Mouse (Mus musculus) v-Abl transformed pro-B cells (cell line): ENCODE data around the gene Iqgap2.

Experiments
- in situ Hi-C, 2 experiments: fragments of 400-800 bp; cut with MboI; formaldehyde crosslinking; loops; one replicate each; pipeline ENCODE4 v1.15.1; 2025; ENCODE audit not compliant: unreplicated experiment in 2 of 2

Iqgap2 gene

DNA sequence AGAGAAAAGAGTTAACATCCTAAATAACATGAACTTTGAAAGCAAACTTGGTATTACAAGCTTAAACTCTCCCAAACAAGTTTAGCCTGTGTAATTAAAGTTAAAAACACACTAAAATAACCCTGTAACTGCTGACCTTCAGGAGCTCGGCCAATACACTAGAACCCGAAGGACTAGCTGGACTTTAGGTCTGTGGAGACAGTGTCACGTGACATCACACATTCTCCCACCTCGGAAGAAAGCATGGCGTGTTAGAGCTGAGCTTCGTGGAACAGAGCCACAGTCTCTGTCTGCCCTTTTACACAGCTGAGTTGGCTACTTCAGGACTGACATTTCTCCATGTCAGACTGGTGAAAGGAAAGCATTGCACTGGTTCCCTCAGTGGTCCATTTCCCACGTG is 4.3 kb downstream of the Iqgap2 start:
- in situ Hi-C loops = no loop called here

DNA sequence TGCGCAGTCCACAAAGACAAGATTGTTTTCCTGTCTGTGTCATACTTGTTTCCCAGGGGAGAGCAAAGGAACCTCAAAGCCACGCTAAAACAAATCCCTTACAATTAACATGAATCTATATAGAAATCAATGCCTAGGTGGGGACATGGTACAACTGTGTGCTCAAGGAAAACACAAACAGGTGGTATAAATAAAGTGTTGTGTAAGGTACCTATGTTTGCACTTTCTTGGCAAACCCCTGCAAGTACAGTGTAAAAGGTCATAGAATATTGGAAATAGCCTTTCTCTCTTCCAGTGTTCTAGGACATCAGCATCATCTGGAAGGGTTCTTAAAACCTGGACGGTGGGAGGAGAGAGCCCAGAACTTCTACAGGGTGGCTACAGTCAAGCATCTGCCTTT is 7.3 kb downstream of the Iqgap2 start:
- in situ Hi-C loops = no loop called here

DNA sequence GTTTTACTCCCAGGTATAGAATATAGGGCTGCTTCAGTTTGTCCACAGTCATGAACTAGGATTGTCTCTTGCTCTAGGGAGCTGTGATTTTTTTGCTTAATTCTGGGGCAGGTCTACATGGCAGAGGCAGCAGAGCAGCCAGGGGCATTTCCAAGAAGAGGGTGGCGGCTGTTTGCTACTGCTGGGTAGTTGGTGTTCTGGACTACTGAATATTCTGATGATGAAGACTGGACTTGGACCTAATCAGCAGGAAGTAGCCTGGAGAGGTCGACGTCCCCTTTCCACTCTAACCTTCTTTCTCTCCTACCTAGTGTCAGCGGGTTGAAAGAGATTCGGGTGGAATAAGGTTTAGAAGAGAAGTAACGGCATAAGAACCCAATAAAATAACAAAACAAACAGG is 9.7 kb downstream of the Iqgap2 start:
- in situ Hi-C loops = no loop called here

DNA sequence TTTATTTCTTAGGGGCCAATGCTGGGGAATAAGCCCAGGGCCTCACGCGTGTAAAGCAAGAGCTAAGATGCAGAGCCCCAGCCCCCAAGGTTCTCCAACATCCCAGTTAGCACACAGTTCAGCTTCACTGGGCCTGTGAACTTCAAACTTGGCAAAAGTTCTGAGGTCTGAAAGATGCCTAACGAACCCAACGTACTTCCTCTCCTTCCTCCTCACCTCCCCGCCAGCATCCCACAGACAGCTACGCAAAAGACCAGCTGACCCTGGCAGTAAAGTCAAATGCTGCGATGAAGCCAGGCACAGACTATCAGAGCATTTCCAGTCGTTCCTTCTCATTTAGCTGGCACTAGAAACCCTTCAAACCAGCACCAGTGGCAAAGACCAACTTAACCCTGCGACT is 10.3 kb downstream of the Iqgap2 start:
- in situ Hi-C loops = no loop called here

DNA sequence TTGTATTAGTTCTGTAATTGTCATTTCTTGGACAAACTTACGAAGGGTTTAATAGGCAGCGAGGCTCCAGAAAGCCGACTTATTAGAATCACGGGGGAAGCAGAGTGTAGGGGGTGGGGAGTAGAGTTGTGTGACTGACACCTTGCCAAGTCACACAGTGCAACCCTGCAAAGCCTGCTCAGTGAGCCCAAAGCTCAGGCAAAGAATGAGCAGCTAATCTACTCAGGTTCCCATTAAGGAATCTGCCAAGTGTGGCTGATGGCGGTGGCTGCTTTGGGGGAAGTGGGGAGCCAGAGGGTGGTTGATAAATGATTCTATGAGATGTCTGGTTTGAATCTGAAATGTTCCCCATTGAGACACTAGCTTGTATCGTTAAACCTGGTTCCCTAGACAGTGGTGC is 11.1 kb downstream of the Iqgap2 start:
- in situ Hi-C loops = no loop called here

DNA sequence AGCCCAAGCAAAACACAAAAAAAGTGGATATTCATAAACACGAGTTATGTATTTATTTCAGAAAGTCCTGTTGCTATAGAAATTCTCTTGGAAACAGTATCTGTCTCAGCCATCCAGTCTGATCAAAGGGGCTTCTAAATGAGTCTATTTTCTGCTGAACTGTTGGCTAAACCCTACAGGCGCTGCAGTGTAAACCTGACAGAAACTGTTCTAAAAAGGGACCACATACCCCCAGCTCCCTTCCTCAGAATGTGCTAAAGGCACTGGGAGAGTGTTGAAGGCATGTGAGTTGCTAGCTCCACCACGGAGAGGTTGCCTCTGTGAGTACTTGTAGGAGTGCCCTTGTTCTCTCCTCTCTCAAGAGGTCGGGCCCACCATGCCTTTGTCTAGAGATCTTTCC is 19.7 kb downstream of the Iqgap2 start:
- in situ Hi-C loops = no loop called here

- in situ Hi-C loops = no loop called here
These were observed 21.1 kb downstream of the Iqgap2 start for GRCm38 (mm10) chr13:95870626-95871025.

GRCm38 (mm10) chr13:95868896-95869540 is 22.7 kb downstream of the Iqgap2 start:
- in situ Hi-C loops = no loop called here

DNA sequence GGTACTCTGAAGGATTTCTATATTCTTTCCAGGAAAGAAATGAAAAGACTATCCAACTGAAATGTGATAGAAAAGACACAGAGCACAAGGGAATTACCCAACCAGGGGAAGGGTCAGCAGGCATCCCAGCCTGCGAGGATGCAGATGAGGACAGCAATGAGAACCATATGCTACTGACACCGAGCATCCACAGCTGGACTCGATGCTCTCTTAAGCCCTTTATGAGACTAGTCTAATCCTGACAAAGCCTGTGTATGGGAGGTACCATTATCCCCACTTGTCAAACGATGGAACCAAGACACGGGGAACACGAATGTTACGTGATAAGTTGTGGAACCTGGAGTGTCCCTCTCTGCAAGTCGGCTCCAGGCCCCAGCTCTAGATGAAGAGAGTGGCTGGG is 29.5 kb downstream of the Iqgap2 start:
- in situ Hi-C loops = no loop called here

DNA sequence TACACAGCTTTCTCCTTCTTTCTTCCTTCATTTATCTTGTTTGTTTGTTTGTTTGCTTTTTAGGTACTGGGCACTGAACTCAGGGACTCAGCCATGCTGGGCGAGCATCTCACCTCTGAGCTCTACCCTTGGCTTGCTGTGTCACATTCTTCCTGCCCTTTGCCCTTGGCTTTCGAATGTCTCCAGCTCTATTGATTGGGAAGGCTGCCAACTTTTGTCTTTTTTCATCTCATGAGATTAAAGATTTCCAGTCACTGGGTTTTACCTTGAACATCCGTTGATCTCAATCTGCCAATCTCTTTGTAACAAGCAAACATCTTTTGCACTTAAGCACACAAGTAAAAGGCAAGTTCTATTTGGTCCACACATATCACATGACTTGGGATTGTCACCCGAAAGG is 32.5 kb downstream of the Iqgap2 start:
- in situ Hi-C loops = no loop called here

DNA sequence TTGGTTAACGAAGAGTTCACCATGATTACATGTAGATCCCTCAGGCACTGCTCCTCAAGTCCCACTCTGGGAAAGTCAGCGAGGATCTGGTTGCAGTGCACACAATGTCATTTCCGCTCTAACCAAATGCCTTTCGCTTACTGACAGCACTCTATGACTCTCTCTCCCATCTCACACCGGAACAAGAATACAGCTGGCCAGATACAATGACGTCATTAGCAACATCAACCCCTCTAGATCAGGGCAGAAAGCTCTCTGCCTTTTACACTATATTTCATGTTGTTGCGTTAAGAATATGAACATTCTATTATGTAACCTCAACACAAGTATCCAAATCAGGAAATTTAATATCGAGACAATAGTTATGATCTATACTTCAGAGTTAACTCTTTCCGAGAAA is 32.9 kb downstream of the Iqgap2 start:
- in situ Hi-C loops = no loop called here

GRCm38 (mm10) chr13:95855537-95855936 is 36.2 kb downstream of the Iqgap2 start:
- in situ Hi-C loops = no loop called here

- in situ Hi-C loops = no loop called here
These were observed 40.1 kb downstream of the Iqgap2 start for GRCm38 (mm10) chr13:95851611-95852010.

GRCm38 (mm10) chr13:95850451-95850850 is 41.3 kb downstream of the Iqgap2 start:
- in situ Hi-C loops = no loop called here

GRCm38 (mm10) chr13:95849501-95850007 is 42.2 kb downstream of the Iqgap2 start:
- in situ Hi-C loops = no loop called here

DNA sequence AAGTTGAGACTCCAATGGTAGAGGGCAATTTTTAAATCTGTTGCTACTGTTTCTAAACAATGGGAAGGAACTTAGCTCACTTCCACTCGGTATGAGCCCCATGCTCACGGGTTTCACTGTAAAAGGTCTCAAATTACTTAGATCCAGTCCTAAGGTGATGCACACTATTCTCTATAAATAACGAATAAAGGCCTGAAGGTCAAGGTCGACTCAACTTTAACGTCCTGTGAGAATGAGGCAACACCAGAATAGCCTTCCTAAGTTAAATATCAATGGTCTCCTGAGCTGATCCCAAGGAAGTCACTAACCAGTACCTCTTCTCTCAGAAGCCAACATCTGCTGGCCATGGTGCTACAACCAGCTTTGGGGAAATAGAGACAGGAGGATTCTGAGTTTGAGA is 45.4 kb downstream of the Iqgap2 start:
- in situ Hi-C loops = no loop called here

DNA sequence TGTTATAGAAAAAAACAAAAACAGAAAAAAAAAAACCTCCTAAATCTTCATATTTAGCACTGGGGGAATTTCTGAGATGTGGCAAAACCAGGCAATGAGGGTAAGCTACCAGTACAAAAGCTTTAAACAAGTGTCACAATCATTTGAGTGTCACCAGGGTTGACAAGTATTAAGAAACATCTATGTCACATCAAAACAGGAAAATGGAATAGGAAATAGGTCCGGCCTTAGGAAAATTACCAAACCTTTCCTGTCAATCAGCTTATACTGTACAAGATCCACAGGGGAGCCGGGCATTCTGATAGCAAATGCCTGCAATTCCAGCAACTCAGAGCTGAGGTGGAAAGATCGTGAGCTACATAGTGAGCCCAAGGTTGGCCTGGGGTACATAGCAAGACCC is 46.8 kb downstream of the Iqgap2 start:
- in situ Hi-C loops = no loop called here

DNA sequence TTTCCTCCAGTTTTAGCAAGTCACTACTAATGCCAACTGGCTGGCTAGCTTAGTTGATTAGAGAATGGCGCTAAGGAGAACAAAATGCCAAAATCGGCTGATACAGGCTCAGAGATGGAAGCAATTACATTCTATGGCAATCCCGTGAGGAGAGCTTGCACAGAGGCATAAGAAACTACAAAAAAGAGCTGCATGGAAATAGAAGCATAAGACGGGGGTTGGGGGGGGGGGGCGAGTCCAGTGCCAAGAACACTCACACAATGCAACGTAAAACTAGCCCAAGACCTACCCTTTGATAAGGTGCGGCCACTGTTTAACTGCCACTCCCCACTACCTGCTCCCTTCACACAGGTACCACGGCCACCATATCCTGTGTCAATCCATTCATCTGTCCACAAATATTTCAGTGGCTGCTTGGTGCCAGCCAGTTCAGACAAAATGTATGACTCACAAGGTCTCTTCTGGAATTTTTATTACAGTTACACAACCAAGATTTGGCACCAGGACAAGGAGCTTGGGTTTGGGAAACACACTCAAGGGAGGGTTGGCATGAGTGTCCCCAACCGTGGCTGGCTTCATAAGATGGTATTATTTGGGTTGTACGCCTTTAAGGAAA is 48.2 kb downstream of the Iqgap2 start:
- in situ Hi-C loops = no loop called here

DNA sequence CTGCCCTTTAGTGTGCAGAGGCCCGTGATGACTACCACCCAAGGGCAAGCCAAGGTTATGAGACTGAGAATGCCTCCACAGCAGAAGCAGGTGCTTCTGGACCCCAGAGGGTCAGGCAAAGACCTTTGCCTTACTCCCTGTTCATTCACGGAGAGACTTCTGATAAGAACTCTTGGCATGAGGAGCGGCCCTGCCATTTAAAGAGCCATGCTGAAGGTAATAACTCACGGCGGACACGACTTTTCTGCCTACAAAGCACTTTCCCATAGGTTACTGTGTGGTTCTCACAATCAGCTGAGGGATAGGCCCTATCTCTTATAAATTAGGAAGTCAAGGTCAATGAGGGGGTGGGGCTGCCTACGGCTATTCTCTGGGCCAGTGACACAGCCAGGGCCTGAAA is 48.9 kb downstream of the Iqgap2 start:
- in situ Hi-C loops = no loop called here

GRCm38 (mm10) chr13:95841946-95842345 is 49.8 kb downstream of the Iqgap2 start:
- in situ Hi-C loops = no loop called here

- in situ Hi-C loops = no loop called here
These were observed 54.8 kb downstream of the Iqgap2 start for GRCm38 (mm10) chr13:95836944-95837343.

- in situ Hi-C loops = no loop called here
These were observed 58.2 kb downstream of the Iqgap2 start for GRCm38 (mm10) chr13:95833473-95833872.

- in situ Hi-C loops = no loop called here
These were observed 59.0 kb downstream of the Iqgap2 start for GRCm38 (mm10) chr13:95832712-95833111.
